Mouse (Mus musculus): ENCODE results near the gene Gemin4.
"Not testable (repeated sequence)": the region's sequence is repeated elsewhere in the genome, so short reads cannot be mapped to it uniquely, and the experiment has no call there.

The Gemin4 gene

GRCm38 (mm10) chr11:76216681-76217389, 629 bp downstream of the Gemin4 start:
- DNase-seq (ENCODE audit: low spot score in 2 of 2) = peak in 1 of 2 experiments; percentile 26

- no peak for DNase-seq (ENCODE audit: low spot score in 2 of 2)
Observed at GRCm38 (mm10) chr11:76216049-76216540, 1.4 kb downstream of the Gemin4 start.

GRCm38 (mm10) chr11:76215011-76215410, 2.5 kb downstream of the Gemin4 start:
- DNase-seq (ENCODE audit: low spot score in 2 of 2) = no peak

- no peak for DNase-seq (ENCODE audit: low spot score in 2 of 2)
Observed at GRCm38 (mm10) chr11:76213841-76214240, 3.6 kb downstream of the Gemin4 start.

- DNase-seq (ENCODE audit: low spot score in 2 of 2) = not testable (repeated sequence)
Observed at GRCm38 (mm10) chr11:76211595-76211994, 5.9 kb downstream of the Gemin4 start.

- DNase-seq (ENCODE audit: low spot score in 2 of 2) = no peak
Observed at GRCm38 (mm10) chr11:76210228-76210985, 7.1 kb downstream of the Gemin4 start.

- no peak for DNase-seq (ENCODE audit: low spot score in 2 of 2)
Observed at GRCm38 (mm10) chr11:76206793-76207192, 10.7 kb downstream of the Gemin4 start.

- peak; percentile 57 to 82 for DNase-seq (ENCODE audit: low spot score in 2 of 2)
Observed at GRCm38 (mm10) chr11:76201761-76202674, 15.4 kb downstream of the Gemin4 start.

GRCm38 (mm10) chr11:76196977-76197469, 20.4 kb downstream of the Gemin4 start:
- DNase-seq (ENCODE audit: low spot score in 2 of 2) = no peak

- DNase-seq (ENCODE audit: low spot score in 2 of 2) = no peak
Observed at GRCm38 (mm10) chr11:76196275-76196976, 21.0 kb downstream of the Gemin4 start.

GRCm38 (mm10) chr11:76186908-76187307, 30.6 kb downstream of the Gemin4 start:
- no peak for DNase-seq (ENCODE audit: low spot score in 2 of 2)

- no peak for DNase-seq (ENCODE audit: low spot score in 2 of 2)
Observed at GRCm38 (mm10) chr11:76183745-76184144, 33.7 kb downstream of the Gemin4 start.

- no peak for DNase-seq (ENCODE audit: low spot score in 2 of 2)
Observed at GRCm38 (mm10) chr11:76180146-76180540, 37.3 kb downstream of the Gemin4 start.

GRCm38 (mm10) chr11:76179495-76180145, 37.8 kb downstream of the Gemin4 start, which contains the start of the genes Vps53 and Fam57a:
Gene Vps53 (minus strand): TSS chr11:76179647.
Gene Fam57a (plus strand): TSS chr11:76179671.
- peak; percentile 80 to 83 for DNase-seq (ENCODE audit: low spot score in 2 of 2)

GRCm38 (mm10) chr11:76178726-76179494, 38.6 kb downstream of the Gemin4 start:
- peak in 1 of 2 experiments; percentile 31 for DNase-seq (ENCODE audit: low spot score in 2 of 2)

GRCm38 (mm10) chr11:76170207-76170606, 47.3 kb downstream of the Gemin4 start:
- no peak for DNase-seq (ENCODE audit: low spot score in 2 of 2)

- DNase-seq (ENCODE audit: low spot score in 2 of 2) = no peak
Observed at GRCm38 (mm10) chr11:76168976-76169375, 48.5 kb downstream of the Gemin4 start.

GRCm38 (mm10) chr11:76167079-76167765, 50.2 kb downstream of the Gemin4 start:
- peak; percentile 49 to 74 for DNase-seq (ENCODE audit: low spot score in 2 of 2)

GRCm38 (mm10) chr11:76166657-76167056, 50.8 kb downstream of the Gemin4 start:
- DNase-seq (ENCODE audit: low spot score in 2 of 2) = no peak
